Mouse (Mus musculus) E14TG2a.4 (cell line): ENCODE measurements around the gene Wdr18.

Source experiments
- H3K27me3 ChIP-seq: 2 replicates; pipeline ENCODE4 v1.6.1; 2014; ENCODE audit warnings: low read length, control low read depth; ENCODE audit not compliant: insufficient read depth
- H3K36me3 ChIP-seq: 2 replicates; pipeline ENCODE4 v1.6.1; 2014; ENCODE audit warnings: low read length, control low read depth; ENCODE audit not compliant: insufficient read depth
- H3K4me1 ChIP-seq: replicated peaks from 2 replicates; pipeline ENCODE4 v1.6.1; 2014; ENCODE audit warnings: low read depth, low read length, control low read depth
- H3K4me3 ChIP-seq: replicated peaks from 2 replicates; pipeline ENCODE4 v1.5.1; 2014; ENCODE audit warnings: mild to moderate bottlenecking, low read length
- H3K9me3 ChIP-seq: 2 replicates; pipeline ENCODE4 v1.6.1; 2014; ENCODE audit warnings: low read length, control low read depth
- CTCF ChIP-seq: conservative IDR thresholded peaks from 2 replicates; pipeline ENCODE4 v1.5.1; 2014; ENCODE audit warnings: low read length
- NANOG ChIP-seq: IDR thresholded peaks from 2 replicates; pipeline ENCODE4 v1.6.1; 2014; ENCODE audit warnings: borderline replicate concordance, low read length, mixed read lengths
- POU5F1 ChIP-seq: IDR thresholded peaks from 2 replicates; pipeline ENCODE4 v1.6.1; 2014; ENCODE audit warnings: low read length, borderline replicate concordance

Gene Wdr18

GRCm38 (mm10) chr10:79925785-79926490 lies 34.0 kb upstream of the Wdr18 start:
- Histone ChIP-seq H3K4me1 (peaks cover 65% of the 10 kb centered on the region), H3K27me3 (peaks cover 63% of the 10 kb centered on the region), H3K9me3 (0 out of 2 replicates have a peak, but pooled peaks cover 2% of the 10 kb centered on the region), H3K4me3 (peak overlapping the region; percentile 91), H3K36me3 (peaks cover 3% of the 10 kb centered on the region; the same call in 1 of the 2 replicates)
- no peak for TF ChIP-seq CTCF
- TF ChIP-seq POU5F1, result no peak
- TF ChIP-seq NANOG, result no peak

- 0 out of 2 replicates have a peak, but pooled peaks cover 2% of the 10 kb centered on the region for H3K9me3 ChIP-seq
- peaks cover 55% of the 10 kb centered on the region for H3K27me3 ChIP-seq
- H3K4me3 ChIP-seq, result peak within 1 kb of the TSS; percentile 91
- TF ChIP-seq CTCF, result no peak
- no peak for TF ChIP-seq NANOG
- no peak for TF ChIP-seq POU5F1
- H3K36me3 ChIP-seq, result peaks cover 10% of the 10 kb centered on the region; the same call in 1 of the 2 replicates
- peaks cover 59% of the 10 kb centered on the region for H3K4me1 ChIP-seq
Measured at GRCm38 (mm10) chr10:79926491-79927323, 33.2 kb upstream of the Wdr18 start, which contains the start of gene Arid3a. Arid3a (plus strand) TSS chr10:79927043.

DNA sequence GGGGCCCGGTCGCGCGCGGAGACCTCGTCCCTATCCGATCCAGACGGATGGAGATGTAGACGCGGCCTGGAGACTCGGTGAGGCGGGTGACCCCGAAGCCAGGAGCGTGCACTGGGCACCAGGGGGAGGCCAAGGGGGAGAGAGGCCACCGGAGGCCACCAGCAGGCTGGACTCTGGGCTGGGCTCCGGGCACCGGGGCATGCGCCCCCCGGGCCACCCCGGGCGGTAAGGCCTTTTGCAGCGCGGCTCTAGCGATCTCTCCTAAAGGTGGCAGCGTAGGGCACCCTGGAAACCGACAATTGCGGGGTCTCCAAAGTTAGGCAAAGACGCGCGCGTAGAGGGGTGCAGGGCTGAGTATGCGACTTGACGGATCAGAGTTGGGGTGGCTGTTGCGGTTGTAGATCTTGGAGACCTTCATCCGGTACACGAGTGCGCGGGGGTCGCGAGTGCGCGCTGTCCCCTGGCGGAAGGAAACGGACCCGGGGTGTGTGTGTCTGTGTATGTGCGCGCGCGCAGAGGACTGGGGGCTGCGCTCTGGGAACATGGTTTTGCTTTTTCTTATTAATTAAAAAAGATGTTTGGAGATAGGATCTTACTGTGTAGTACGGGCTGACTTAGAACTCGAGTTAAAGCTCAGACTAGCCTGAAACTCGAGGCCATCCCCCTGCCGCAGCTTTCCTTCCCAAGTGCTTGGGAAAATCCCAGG lies 32.5 kb upstream of the Wdr18 start:
- H3K4me3 ChIP-seq, result peak overlapping the region; percentile 91
- H3K4me1 ChIP-seq, result peaks cover 56% of the 10 kb centered on the region
- peaks cover 14% of the 10 kb centered on the region; the same call in 1 of the 2 replicates for H3K36me3 ChIP-seq
- H3K27me3 ChIP-seq, result peaks cover 48% of the 10 kb centered on the region
- no peak for TF ChIP-seq CTCF
- TF ChIP-seq NANOG, result no peak
- no peak for TF ChIP-seq POU5F1
- H3K9me3 ChIP-seq, result 0 out of 2 replicates have a peak, but pooled peaks cover 2% of the 10 kb centered on the region

DNA sequence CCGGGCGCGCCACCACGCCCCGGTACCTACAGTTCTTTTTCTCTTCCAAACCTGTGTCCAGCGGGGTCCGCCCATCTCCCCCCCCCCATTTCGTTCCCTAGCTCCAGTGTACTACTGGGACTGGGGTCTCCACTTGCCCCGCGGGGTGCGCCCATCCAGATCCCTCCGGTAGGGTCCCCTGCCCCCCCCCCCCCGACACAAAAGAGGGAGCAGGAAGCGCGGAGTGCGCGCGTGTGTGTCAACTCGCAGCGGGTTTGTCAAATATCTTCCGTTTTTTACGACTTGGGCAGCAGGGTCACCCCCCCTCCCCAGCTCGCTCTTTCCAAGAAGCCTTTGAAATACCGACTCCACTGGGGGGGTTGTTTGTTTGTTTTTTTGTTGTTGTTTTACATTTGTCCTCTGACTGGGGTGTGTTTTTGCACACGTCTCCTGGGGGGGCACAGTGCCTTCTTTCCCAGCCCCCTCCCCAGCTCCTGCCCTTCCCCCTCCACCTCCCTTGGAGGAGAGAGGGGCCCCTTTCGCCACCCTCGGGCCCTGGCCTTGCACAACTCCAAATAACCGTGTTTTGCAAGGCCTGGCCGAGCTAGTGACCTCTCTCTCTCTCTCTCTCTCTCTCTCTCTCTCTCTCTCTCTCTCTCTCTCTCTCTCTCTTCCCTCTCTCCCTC lies 31.8 kb upstream of the Wdr18 start:
- H3K4me3 ChIP-seq, result peak overlapping the region; percentile 91
- peaks cover 14% of the 10 kb centered on the region; the same call in 1 of the 2 replicates for H3K36me3 ChIP-seq
- 0 out of 2 replicates have a peak, but pooled peaks cover 2% of the 10 kb centered on the region for H3K9me3 ChIP-seq
- H3K27me3 ChIP-seq, result peaks cover 41% of the 10 kb centered on the region
- TF ChIP-seq NANOG, result no peak
- TF ChIP-seq CTCF, result no peak
- no peak for TF ChIP-seq POU5F1
- peaks cover 57% of the 10 kb centered on the region for H3K4me1 ChIP-seq

GRCm38 (mm10) chr10:79928907-79929701 lies 30.8 kb upstream of the Wdr18 start:
- H3K4me1 ChIP-seq, result peaks cover 56% of the 10 kb centered on the region
- H3K27me3 ChIP-seq, result peaks cover 35% of the 10 kb centered on the region
- no peak overlapping the region for H3K4me3 ChIP-seq
- no peak for TF ChIP-seq CTCF
- TF ChIP-seq POU5F1, result no peak
- TF ChIP-seq NANOG, result no peak
- peaks cover 14% of the 10 kb centered on the region; the same call in 1 of the 2 replicates for H3K36me3 ChIP-seq
- H3K9me3 ChIP-seq, result 0 out of 2 replicates have a peak, but pooled peaks cover 2% of the 10 kb centered on the region

DNA sequence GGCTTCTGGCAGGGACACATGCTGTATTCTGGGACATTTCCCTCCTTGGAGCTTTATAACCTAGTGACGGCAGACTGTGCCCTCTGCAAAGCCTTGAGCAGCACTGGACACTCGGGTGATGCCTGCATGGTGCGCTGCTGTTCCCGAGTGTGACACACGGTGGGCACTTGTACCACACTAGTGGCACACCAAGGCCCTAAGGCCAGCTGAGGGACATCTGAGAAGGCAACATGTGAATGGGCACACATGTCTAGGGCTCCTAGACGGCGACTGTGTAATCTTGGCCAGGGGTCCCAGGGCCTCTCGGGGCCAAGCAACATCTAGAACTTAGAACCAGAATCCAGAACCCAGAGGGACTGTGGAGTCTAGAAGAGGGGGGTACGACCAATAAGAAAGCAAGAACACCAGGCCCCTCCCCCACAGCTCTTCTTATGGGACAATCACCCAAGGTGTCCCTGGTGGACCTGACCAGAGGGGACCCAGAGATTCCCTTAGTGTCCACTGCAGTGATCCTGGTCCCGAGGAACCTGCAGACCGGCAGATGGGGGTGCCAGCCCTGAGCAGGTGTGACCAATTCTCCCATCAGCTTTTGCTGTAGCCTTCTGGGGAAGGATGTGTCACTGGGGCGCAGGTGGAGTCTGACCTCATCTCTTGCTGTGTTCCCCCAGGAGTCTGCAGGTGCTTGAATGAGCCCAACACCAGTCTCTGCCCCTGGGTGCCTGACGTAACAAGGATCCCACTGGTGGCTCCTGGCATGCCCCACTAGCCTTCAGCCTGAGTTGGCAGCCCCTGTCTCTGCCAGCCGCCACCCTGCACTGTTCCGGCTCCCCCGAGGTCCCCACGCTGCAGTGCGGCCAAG lies 29.8 kb upstream of the Wdr18 start:
- TF ChIP-seq POU5F1, result no peak
- no peak for TF ChIP-seq CTCF
- no peak for TF ChIP-seq NANOG
- H3K4me3 ChIP-seq, result no peak overlapping the region
- peaks cover 57% of the 10 kb centered on the region for H3K4me1 ChIP-seq
- peaks cover 14% of the 10 kb centered on the region; the same call in 1 of the 2 replicates for H3K36me3 ChIP-seq
- H3K9me3 ChIP-seq, result 0 out of 2 replicates have a peak, but pooled peaks cover 2% of the 10 kb centered on the region
- H3K27me3 ChIP-seq, result peaks cover 34% of the 10 kb centered on the region
